ENCODE assay signal across 18 mouse cellular contexts in genomic region chr12:75866419-75867373, GRCm38 (mm10). TPM values are rescaled to one million over a fixed set of nuclear protein-coding genes. Genes with fewer than 3 reads are reported as not detected.
DNase-seq lines count a peak whose midpoint lies in the region; ATAC-seq and TF ChIP-seq lines count a peak whose summit lies in the region.
"Had no signal": no experiment of that assay in that cellular context is flagged by ENCODE, and none has a peak within 500 bp of the region (broad histone marks: within the 10 kb centered on the region; RNA-seq: fewer than 3 reads in every experiment).

No protein-coding gene starts in this region.

- H3K27me3 ChIP-seq in embryonic facial prominence, embryonic 14.5 days (replicated peaks; ENCODE audit: control insufficient read depth, insufficient read depth, low read length): no peaks in the 10 kb centered on the region
- no peaks in the 10 kb centered on the region for H3K27me3 ChIP-seq in embryonic facial prominence, embryonic 10.5 days (replicated peaks; ENCODE audit: low read depth, poor library complexity, severe bottlenecking)
- H3K27me3 ChIP-seq in kidney, embryonic 14.5 days (ENCODE audit: control insufficient read depth, insufficient read depth, low read length): no peaks in the 10 kb centered on the region
- no peaks in the 10 kb centered on the region for H3K27me3 ChIP-seq in stomach, postnatal 0 days (ENCODE audit: control insufficient read depth, insufficient read depth, low read length)

- no peak overlapping the region for H3K4me2 ChIP-seq in embryonic facial prominence, embryonic 14.5 days (ENCODE audit: low read depth, low read length)
- no peak overlapping the region for H3K4me2 ChIP-seq in kidney, embryonic 14.5 days (replicated peaks; ENCODE audit: low read depth, low read length)
- peak overlapping the region; percentile 32 for H3K4me2 ChIP-seq in stomach, postnatal 0 days (replicated peaks; ENCODE audit: low read depth)
- H3K4me2 ChIP-seq: liver, embryonic 11.5 days had no signal

- peak; percentile 8 for DNase-seq in embryonic facial prominence, embryonic 14.5 days (ENCODE audit: low spot score)
- DNase-seq in embryonic facial prominence, embryonic 10.5 days (ENCODE audit: low spot score): no peak
- peak; percentile 56 to 58 for DNase-seq in kidney, postnatal 36 days
- peak; percentile 47 for DNase-seq in large intestine, adult 2 months (ENCODE audit: low read depth, low spot score)
- peak; percentile 29 for DNase-seq in stomach, postnatal 0 days (ENCODE audit: low spot score)
- DNase-seq in layer of hippocampus, postnatal 25 days (ENCODE audit: extremely low spot score in 1 of 2, low spot score in 1 of 2): no peak
- DNase-seq in MN1 (ENCODE audit: low spot score): no peak
- DNase-seq: cerebellum, postnatal 10 days; heart, adult 11 months; kidney, adult 18-20 months; midbrain, embryonic 14.5 days; right cerebral cortex, adult 18-20 months had no signal

- no peak overlapping the region for H3K9ac ChIP-seq in embryonic facial prominence, embryonic 14.5 days (ENCODE audit: low read depth, low read length)
- no peak overlapping the region for H3K9ac ChIP-seq in kidney, embryonic 14.5 days (ENCODE audit: low read depth, low read length)
- no peak overlapping the region for H3K9ac ChIP-seq in stomach, postnatal 0 days (ENCODE audit: low read length)

- no peak overlapping the region for H3K27ac ChIP-seq in embryonic facial prominence, embryonic 14.5 days (replicated peaks; ENCODE audit: low read depth, low read length)
- no peak overlapping the region for H3K27ac ChIP-seq in embryonic facial prominence, embryonic 10.5 days (replicated peaks)
- no peak overlapping the region for H3K27ac ChIP-seq in kidney, embryonic 14.5 days (ENCODE audit: low read depth, low read length)
- peak overlapping the region; percentile 30; the same call in 1 of the 2 replicates for H3K27ac ChIP-seq in stomach, postnatal 0 days (replicated peaks)
- H3K27ac ChIP-seq: hindbrain, embryonic 10.5 days had no signal

- TF ChIP-seq EP300 in stomach, postnatal 0 days (optimal IDR thresholded peaks at IDR 0.05): no peak

- H3K36me3 ChIP-seq in embryonic facial prominence, embryonic 14.5 days (ENCODE audit: control insufficient read depth, insufficient read depth, low read length): no peaks in the 10 kb centered on the region
- peaks cover 7% of the 10 kb centered on the region; the same call in 1 of the 2 replicates for H3K36me3 ChIP-seq in embryonic facial prominence, embryonic 10.5 days (replicated peaks)
- no peaks in the 10 kb centered on the region for H3K36me3 ChIP-seq in kidney, embryonic 14.5 days (ENCODE audit: control insufficient read depth, insufficient read depth, low read length)
- H3K36me3 ChIP-seq in stomach, postnatal 0 days (ENCODE audit: control insufficient read depth, insufficient read depth, low read length): no peaks in the 10 kb centered on the region

- H3K4me3 ChIP-seq in embryonic facial prominence, embryonic 14.5 days (ENCODE audit: low read depth, low read length): no peak overlapping the region
- H3K4me3 ChIP-seq in embryonic facial prominence, embryonic 10.5 days: no peak overlapping the region
- H3K4me3 ChIP-seq in kidney, embryonic 14.5 days (ENCODE audit: low read length): no peak overlapping the region
- H3K4me3 ChIP-seq in stomach, postnatal 0 days (ENCODE audit: low read depth, low read length): no peak overlapping the region
- H3K4me3 ChIP-seq: erythroblast, embryonic 14.5 days; hindbrain, embryonic 10.5 days had no signal

- 70% methylated on average over 17 of the region's 17 CpGs for whole genome bisulfite sequencing in embryonic facial prominence, embryonic 14.5 days
- WGBS in embryonic facial prominence, embryonic 10.5 days: 87% methylated on average over 17 of the region's 17 CpGs
- WGBS in kidney, embryonic 14.5 days: 75% methylated on average over 17 of the region's 17 CpGs
- 24% methylated on average over 17 of the region's 17 CpGs for WGBS in large intestine, adult 2 months
- 44% methylated on average over 17 of the region's 17 CpGs for WGBS in stomach, postnatal 0 days

- ATAC-seq in embryonic facial prominence, embryonic 14.5 days (ENCODE audit: low read depth): no peak
- ATAC-seq in kidney, embryonic 14.5 days (ENCODE audit: low FRiP score, low TSS enrichment): no peak
- peak; percentile 80 for ATAC-seq in stomach, postnatal 0 days (ENCODE audit: low FRiP score, low TSS enrichment)
- ATAC-seq: activated CD4-positive, CD25-positive, alpha-beta regulatory T cell, adult 4 months; forebrain, embryonic 16.5 days had no signal

- TF ChIP-seq CTCF in stomach, postnatal 0 days (IDR thresholded peaks at IDR 0.05; ENCODE audit: low read depth): no peak

- H3K4me1 ChIP-seq in embryonic facial prominence, embryonic 14.5 days (ENCODE audit: control insufficient read depth, insufficient read depth, low read length): peaks cover 9% of the 10 kb centered on the region
- peaks cover 23% of the 10 kb centered on the region for H3K4me1 ChIP-seq in embryonic facial prominence, embryonic 10.5 days
- H3K4me1 ChIP-seq in kidney, embryonic 14.5 days (ENCODE audit: control insufficient read depth, insufficient read depth, low read length): no peaks in the 10 kb centered on the region
- no peaks in the 10 kb centered on the region for H3K4me1 ChIP-seq in stomach, postnatal 0 days (replicated peaks; ENCODE audit: control insufficient read depth, insufficient read depth)

- no peaks in the 10 kb centered on the region for H3K9me3 ChIP-seq in embryonic facial prominence, embryonic 14.5 days (ENCODE audit: control insufficient read depth, low read length)
- no peaks in the 10 kb centered on the region for H3K9me3 ChIP-seq in embryonic facial prominence, embryonic 10.5 days
- no peaks in the 10 kb centered on the region for H3K9me3 ChIP-seq in kidney, embryonic 14.5 days (ENCODE audit: control insufficient read depth, low read length)
- no peaks in the 10 kb centered on the region for H3K9me3 ChIP-seq in stomach, postnatal 0 days (ENCODE audit: control insufficient read depth, low read length)
- H3K9me3 ChIP-seq: hindbrain, embryonic 10.5 days had no signal

RNA-seq across cellular contexts. Expression of gene Syne2, which starts 48.8 kb away (rescaled TPM):
- polyA plus RNA-seq in embryonic facial prominence, embryonic 14.5 days (2014; fragmentation: Nextera tagmentation; extraction: Ambion mirVana): 36.6 and 39.4 TPM in 2 replicates
- polyA plus RNA-seq in embryonic facial prominence, embryonic 10.5 days (2016; fragmentation: Nextera tagmentation; extraction: Ambion mirVana): 94.6 and 95.3 TPM in 2 replicates
- 39.3 and 69.0 TPM in 2 replicates for polyA plus RNA-seq in kidney, embryonic 14.5 days (2014; fragmentation: Nextera tagmentation; extraction: Ambion mirVana)
- 22.3 and 37.0 TPM in 2 replicates for polyA plus RNA-seq in large intestine, adult 2 months (2012; rRNA removed)
- polyA plus RNA-seq in stomach, postnatal 0 days (2015; fragmentation: Nextera tagmentation; extraction: Ambion mirVana): 13.7 and 16.1 TPM in 2 replicates
- 10 to 100 TPM; 23.0 to 25.5 TPM for total RNA-seq in layer of hippocampus, postnatal 25 days (2021)
- polyA plus RNA-seq: erythroblast, embryonic 14.5 days had no signal

Comparison
In these comparisons a context has a peak if more than half of its experiments do, and no peak if none do; other contexts are left out.
1. DNase-seq: peak in embryonic facial prominence, embryonic 14.5 days (single experiment), kidney, postnatal 36 days (2 of 2), large intestine, adult 2 months (single experiment) and stomach, postnatal 0 days (single experiment); none in embryonic facial prominence, embryonic 10.5 days (single experiment), layer of hippocampus, postnatal 25 days (0 of 2) and MN1 (single experiment).